Mouse (Mus musculus) embryonic facial prominence, embryonic 12.5 days (tissue): ENCODE measurements around the gene Tspan9. TPM values are rescaled to one million over a fixed set of nuclear protein-coding genes. Genes with fewer than 3 reads are reported as not detected.

Experiments
- ATAC-seq: fragments of 200-750 bp; cut with Nextera tagmentation; 2 replicates; pipeline ENCODE4 v1.8.0; 2017; ENCODE audit not compliant: insufficient number of reproducible peaks, insufficient read depth, low FRiP score, low TSS enrichment
- H3K27ac ChIP-seq: fragments of 300-500 bp; sonication (generic); 2 replicates; pipeline ENCODE4 v1.5.1; 2016; ENCODE audit warnings: mild to moderate bottlenecking
- H3K27me3 ChIP-seq: fragments of 300-500 bp; sonication (generic); 2 replicates; pipeline ENCODE4 v1.6.1; 2016; ENCODE audit warnings: mild to moderate bottlenecking, moderate library complexity
- H3K36me3 ChIP-seq: fragments of 300-500 bp; sonication (generic); 2 replicates; pipeline ENCODE4 v1.6.1; 2016; ENCODE audit warnings: mild to moderate bottlenecking
- H3K4me1 ChIP-seq: fragments of 300-500 bp; sonication (generic); 2 replicates; pipeline ENCODE4 v1.6.1; 2016
- H3K4me2 ChIP-seq: fragments of 300-500 bp; sonication (generic); replicated peaks from 2 replicates; pipeline ENCODE4 v1.6.1; 2016; ENCODE audit warnings: mild to moderate bottlenecking, moderate library complexity
- H3K4me3 ChIP-seq: fragments of 300-500 bp; sonication (generic); 2 replicates; pipeline ENCODE4 v1.5.1; 2016; ENCODE audit warnings: mild to moderate bottlenecking
- H3K9ac ChIP-seq: fragments of 300-500 bp; sonication (generic); 2 replicates; pipeline ENCODE4 v1.6.1; 2016; ENCODE audit warnings: mild to moderate bottlenecking, moderate library complexity
- H3K9me3 ChIP-seq: fragments of 300-500 bp; sonication (generic); 2 replicates; pipeline ENCODE4 v1.6.1; 2016; ENCODE audit warnings: mild to moderate bottlenecking, moderate library complexity
- WGBS: fragments of 180-500 bp; shearing (Covaris S2); methylation state at CpG from one replicate; pipeline ENCODE4 v1.1.7; 2016; 5-methylcytosine and 5-hydroxymethylcytosine counted together
- polyA plus RNA-seq: library from polyadenylated mRNA; unstranded; fragments of >200 nt; fragmentation: Nextera tagmentation; extraction: Ambion mirVana; gene quantifications from 2 replicates; pipeline ENCODE4 v1.2.1, GENCODE M21; 2016

Tspan9 gene
- polyA plus RNA-seq, 1 experiment from 2014 or later = 110 TPM

GRCm38 (mm10) chr6:127925915-127926314 lies 217.5 kb downstream of the Tspan9 start:
- H3K4me2 ChIP-seq = no peak overlapping the region
- ATAC-seq = no peak
- H3K4me1 ChIP-seq = 0 out of 2 replicates have a peak, but pooled peaks cover 3% of the 10 kb centered on the region
- H3K27ac ChIP-seq = no peak overlapping the region
- 62% methylated on average over 9 of the region's 9 CpGs for WGBS
- H3K27me3 ChIP-seq = no peaks in the 10 kb centered on the region
- peaks cover 18% of the 10 kb centered on the region for H3K36me3 ChIP-seq
- no peak overlapping the region for H3K4me3 ChIP-seq
- H3K9ac ChIP-seq = no peak overlapping the region
- H3K9me3 ChIP-seq = no peaks in the 10 kb centered on the region

GRCm38 (mm10) chr6:127924750-127925149 lies 218.6 kb downstream of the Tspan9 start:
- Histone ChIP-seq H3K4me1 (0 out of 2 replicates have a peak, but pooled peaks cover 6% of the 10 kb centered on the region), H3K36me3 (peaks cover 18% of the 10 kb centered on the region), H3K27me3 (no peaks in the 10 kb centered on the region), H3K9me3 (no peaks in the 10 kb centered on the region), H3K27ac (no peak overlapping the region), H3K9ac (no peak overlapping the region), H3K4me2 (no peak overlapping the region), H3K4me3 (no peak overlapping the region)
- WGBS = 66% methylated on average over 6 of the region's 6 CpGs
- ATAC-seq = no peak

- WGBS = 91% methylated on average over 9 of the region's 9 CpGs
- no peak for ATAC-seq
These were observed 220.1 kb downstream of the Tspan9 start for GRCm38 (mm10) chr6:127923296-127923695.

GRCm38 (mm10) chr6:127921996-127922395 lies 221.4 kb downstream of the Tspan9 start:
- 70% methylated on average over 9 of the region's 9 CpGs for WGBS
- no peak for ATAC-seq
- Histone ChIP-seq H3K4me3 (no peak overlapping the region), H3K36me3 (peaks cover 12% of the 10 kb centered on the region; the same call in 1 of the 2 replicates), H3K4me1 (0 out of 2 replicates have a peak, but pooled peaks cover 6% of the 10 kb centered on the region), H3K9me3 (no peaks in the 10 kb centered on the region), H3K9ac (no peak overlapping the region), H3K4me2 (no peak overlapping the region), H3K27me3 (no peaks in the 10 kb centered on the region), H3K27ac (no peak overlapping the region)

More at GRCm38 (mm10) chr6:127923296-127923695, 220.1 kb downstream of the Tspan9 start:
- no peak overlapping the region for H3K4me3 ChIP-seq
- H3K36me3 ChIP-seq = peaks cover 12% of the 10 kb centered on the region; the same call in 1 of the 2 replicates
- H3K9me3 ChIP-seq = no peaks in the 10 kb centered on the region
- H3K9ac ChIP-seq = no peak overlapping the region
- no peak overlapping the region for H3K4me2 ChIP-seq
- H3K4me1 ChIP-seq = 0 out of 2 replicates have a peak, but pooled peaks cover 6% of the 10 kb centered on the region
- no peak overlapping the region for H3K27ac ChIP-seq
- no peaks in the 10 kb centered on the region for H3K27me3 ChIP-seq

- ATAC-seq = no peak
These were observed 222.7 kb downstream of the Tspan9 start for GRCm38 (mm10) chr6:127920652-127921051.

GRCm38 (mm10) chr6:127919491-127919890 lies 223.9 kb downstream of the Tspan9 start:
- Histone ChIP-seq H3K4me3 (no peak overlapping the region), H3K9ac (no peak overlapping the region), H3K4me2 (no peak overlapping the region), H3K9me3 (0 out of 2 replicates have a peak, but pooled peaks cover 4% of the 10 kb centered on the region), H3K36me3 (peaks cover 11% of the 10 kb centered on the region), H3K4me1 (0 out of 2 replicates have a peak, but pooled peaks cover 2% of the 10 kb centered on the region), H3K27ac (no peak overlapping the region), H3K27me3 (no peaks in the 10 kb centered on the region)
- ATAC-seq = no peak
- WGBS = 87% methylated on average over 6 of the region's 6 CpGs

More at GRCm38 (mm10) chr6:127920652-127921051, 222.7 kb downstream of the Tspan9 start:
- Histone ChIP-seq H3K36me3 (peaks cover 15% of the 10 kb centered on the region), H3K4me2 (no peak overlapping the region), H3K27ac (no peak overlapping the region), H3K4me1 (0 out of 2 replicates have a peak, but pooled peaks cover 2% of the 10 kb centered on the region), H3K4me3 (no peak overlapping the region), H3K9me3 (0 out of 2 replicates have a peak, but pooled peaks cover 3% of the 10 kb centered on the region), H3K27me3 (no peaks in the 10 kb centered on the region), H3K9ac (no peak overlapping the region)
- WGBS = 9% methylated on average over 8 of the region's 8 CpGs

- Histone ChIP-seq H3K27ac (no peak overlapping the region), H3K4me2 (no peak overlapping the region), H3K4me3 (no peak overlapping the region), H3K9me3 (0 out of 2 replicates have a peak, but pooled peaks cover 4% of the 10 kb centered on the region), H3K27me3 (no peaks in the 10 kb centered on the region), H3K36me3 (peaks cover 28% of the 10 kb centered on the region), H3K4me1 (0 out of 2 replicates have a peak, but pooled peaks cover 2% of the 10 kb centered on the region), H3K9ac (no peak overlapping the region)
- 69% methylated on average over 4 of the region's 4 CpGs for WGBS
- ATAC-seq = no peak
These were observed 225.7 kb downstream of the Tspan9 start for GRCm38 (mm10) chr6:127917712-127918111.

GRCm38 (mm10) chr6:127916993-127917392 lies 226.4 kb downstream of the Tspan9 start:
- H3K4me3 ChIP-seq = no peak overlapping the region
- H3K27me3 ChIP-seq = no peaks in the 10 kb centered on the region
- ATAC-seq = no peak
- H3K4me1 ChIP-seq = 0 out of 2 replicates have a peak, but pooled peaks cover 2% of the 10 kb centered on the region
- H3K4me2 ChIP-seq = no peak overlapping the region
- H3K9me3 ChIP-seq = 0 out of 2 replicates have a peak, but pooled peaks cover 4% of the 10 kb centered on the region
- H3K9ac ChIP-seq = no peak overlapping the region
- H3K36me3 ChIP-seq = peaks cover 28% of the 10 kb centered on the region
- WGBS = 81% methylated on average over 3 of the region's 3 CpGs
- no peak overlapping the region for H3K27ac ChIP-seq

GRCm38 (mm10) chr6:127912938-127913337 lies 230.5 kb downstream of the Tspan9 start:
- ATAC-seq = no peak
- H3K4me3 ChIP-seq = no peak overlapping the region
- no peak overlapping the region for H3K9ac ChIP-seq
- H3K27ac ChIP-seq = no peak overlapping the region
- H3K9me3 ChIP-seq = 0 out of 2 replicates have a peak, but pooled peaks cover 4% of the 10 kb centered on the region
- H3K36me3 ChIP-seq = peaks cover 34% of the 10 kb centered on the region
- no peaks in the 10 kb centered on the region for H3K4me1 ChIP-seq
- H3K4me2 ChIP-seq = no peak overlapping the region
- 87% methylated on average over 3 of the region's 3 CpGs for WGBS
- H3K27me3 ChIP-seq = no peaks in the 10 kb centered on the region

- Histone ChIP-seq H3K27ac (no peak overlapping the region), H3K9ac (no peak overlapping the region), H3K27me3 (no peaks in the 10 kb centered on the region), H3K4me1 (no peaks in the 10 kb centered on the region), H3K9me3 (0 out of 2 replicates have a peak, but pooled peaks cover 4% of the 10 kb centered on the region), H3K4me3 (no peak overlapping the region), H3K36me3 (peaks cover 35% of the 10 kb centered on the region), H3K4me2 (no peak overlapping the region)
- ATAC-seq = no peak
- WGBS = 60% methylated on average over 4 of the region's 4 CpGs
These were observed 231.7 kb downstream of the Tspan9 start for GRCm38 (mm10) chr6:127911687-127912086.
